In the genomic region with DNA sequence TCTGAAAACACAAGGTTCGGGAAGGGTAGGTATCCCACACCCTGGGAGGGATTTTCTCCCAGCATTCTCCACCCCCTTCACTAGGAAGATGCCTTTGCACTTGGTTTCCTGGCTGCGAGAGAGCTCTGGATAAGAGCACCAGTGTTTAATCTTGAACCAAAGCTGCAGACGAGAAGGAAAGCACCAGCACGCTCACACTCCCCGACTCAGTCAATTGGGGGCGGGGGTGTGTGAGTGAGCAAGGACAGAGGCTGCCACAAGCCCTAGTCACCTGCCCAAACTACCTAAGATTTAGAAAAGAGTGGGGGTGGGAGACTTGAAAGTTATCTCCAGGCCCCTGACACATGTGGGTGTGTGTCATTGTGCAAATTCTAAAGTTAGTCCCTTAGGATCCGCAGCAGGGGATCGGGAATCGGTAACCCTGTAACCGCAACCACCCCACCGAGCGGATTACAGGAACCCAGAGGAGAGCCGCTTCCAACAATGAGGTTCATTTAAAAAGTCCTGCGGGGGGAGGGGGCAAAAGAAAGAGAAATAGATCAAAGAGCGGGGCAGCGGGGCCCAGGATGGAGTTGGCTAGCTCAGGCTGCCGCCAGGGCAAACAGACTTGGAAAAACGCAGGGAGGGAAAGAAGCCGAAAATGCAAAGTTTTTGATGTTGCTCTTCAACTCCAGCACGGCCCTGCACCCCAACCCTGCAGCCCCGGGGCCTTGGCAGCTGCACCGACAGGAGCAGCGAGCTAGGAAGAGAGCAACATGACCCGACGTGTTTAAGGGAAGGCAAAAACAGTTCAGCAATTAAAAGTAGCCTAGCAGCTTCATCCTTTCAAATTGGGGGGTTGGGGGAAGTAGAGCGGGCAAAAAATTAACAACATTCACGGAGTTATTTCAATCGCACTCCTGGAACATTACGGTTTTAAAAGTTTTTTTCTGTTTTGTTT, we compare ENCODE assay signal across 8 mouse cellular contexts. TPM values are rescaled to one million over a fixed set of nuclear protein-coding genes. Genes with fewer than 3 reads are reported as not detected.
A peak's percentile ranks its signal among the peaks of the same experiment; 100 is the strongest.
DNase-seq lines count a peak whose midpoint lies in the region; ATAC-seq and TF ChIP-seq lines count a peak whose summit lies in the region.

No protein-coding gene starts in this region.

- H3K27ac ChIP-seq in layer of hippocampus, adult 2 months, result peak overlapping the region; percentile 91
- H3K27ac ChIP-seq in embryonic facial prominence, embryonic 10.5 days (replicated peaks), result peak overlapping the region; percentile 99
- peak overlapping the region; percentile 97 for H3K27ac ChIP-seq in heart, postnatal 0 days (ENCODE audit: low read depth)
- peak overlapping the region; percentile 92 for H3K27ac ChIP-seq in midbrain, embryonic 12.5 days (replicated peaks)

- TF ChIP-seq CTCF in layer of hippocampus, adult 2 months (conservative IDR thresholded peaks at IDR 0.05), result no peak
- TF ChIP-seq CTCF in heart, postnatal 0 days (IDR thresholded peaks at IDR 0.05; ENCODE audit: low read depth), result no peak

- WGBS in embryonic facial prominence, embryonic 10.5 days, result under 1% methylated on average over 29 of the region's 29 CpGs
- WGBS in heart, postnatal 0 days, result under 1% methylated on average over 29 of the region's 29 CpGs
- WGBS in midbrain, embryonic 12.5 days, result under 1% methylated on average over 29 of the region's 29 CpGs

- no peak for DNase-seq in layer of hippocampus, adult 2 months (ENCODE audit: low spot score in 2 of 2)
- no peak for DNase-seq in layer of hippocampus, adult 9-11 months
- peak; percentile 66 for DNase-seq in embryonic facial prominence, embryonic 10.5 days (ENCODE audit: low spot score)
- peak; percentile 81 for DNase-seq in heart, postnatal 0 days (ENCODE audit: low spot score)
- peak; percentile 50 to 72 for DNase-seq in kidney, postnatal 4 days
- DNase-seq in thymus, postnatal 25 days, result peak; percentile 62
- no peak for DNase-seq in urinary bladder, postnatal 14 days (ENCODE audit: low spot score)

- no peak for ATAC-seq in heart, postnatal 0 days (ENCODE audit: insufficient read depth, low read depth)
- ATAC-seq in midbrain, embryonic 12.5 days (ENCODE audit: low FRiP score, low read depth), result no peak

- H3K4me1 ChIP-seq in embryonic facial prominence, embryonic 10.5 days, result peaks cover 39% of the 10 kb centered on the region
- H3K4me1 ChIP-seq in heart, postnatal 0 days (ENCODE audit: control insufficient read depth, insufficient read depth), result peaks cover 10% of the 10 kb centered on the region; the same call in 1 of the 2 replicates
- peaks cover 29% of the 10 kb centered on the region for H3K4me1 ChIP-seq in midbrain, embryonic 12.5 days

- peak overlapping the region; percentile 96 for H3K9ac ChIP-seq in heart, postnatal 0 days (replicated peaks; ENCODE audit: low read depth, low read length)
- H3K9ac ChIP-seq in midbrain, embryonic 12.5 days (replicated peaks), result peak overlapping the region; percentile 92

- no peak for TF ChIP-seq EP300 in heart, postnatal 0 days (IDR thresholded peaks at IDR 0.05; ENCODE audit: low read depth)

- H3K27me3 ChIP-seq in embryonic facial prominence, embryonic 10.5 days (replicated peaks; ENCODE audit: low read depth, poor library complexity, severe bottlenecking), result no peaks in the 10 kb centered on the region
- no peaks in the 10 kb centered on the region for H3K27me3 ChIP-seq in heart, postnatal 0 days (ENCODE audit: control insufficient read depth, insufficient read depth, low read length)
- peaks cover 7% of the 10 kb centered on the region; the same call in 1 of the 2 replicates for H3K27me3 ChIP-seq in midbrain, embryonic 12.5 days

- peak overlapping the region; percentile 68 for H3K4me2 ChIP-seq in heart, postnatal 0 days (ENCODE audit: low read depth, low read length)
- H3K4me2 ChIP-seq in midbrain, embryonic 12.5 days (replicated peaks), result peak overlapping the region; percentile 87

- H3K36me3 ChIP-seq in embryonic facial prominence, embryonic 10.5 days (replicated peaks), result peaks cover 46% of the 10 kb centered on the region
- peaks cover 21% of the 10 kb centered on the region for H3K36me3 ChIP-seq in heart, postnatal 0 days (replicated peaks; ENCODE audit: control insufficient read depth, insufficient read depth, low read length)
- H3K36me3 ChIP-seq in midbrain, embryonic 12.5 days, result peaks cover 13% of the 10 kb centered on the region; the same call in 1 of the 2 replicates

- H3K9me3 ChIP-seq in embryonic facial prominence, embryonic 10.5 days, result no peaks in the 10 kb centered on the region
- no peaks in the 10 kb centered on the region for H3K9me3 ChIP-seq in heart, postnatal 0 days (replicated peaks; ENCODE audit: control insufficient read depth, low read length)
- no peaks in the 10 kb centered on the region for H3K9me3 ChIP-seq in midbrain, embryonic 12.5 days

- H3K4me3 ChIP-seq in layer of hippocampus, adult 2 months, result peak overlapping the region; percentile 56
- peak overlapping the region; percentile 86 for H3K4me3 ChIP-seq in embryonic facial prominence, embryonic 10.5 days
- H3K4me3 ChIP-seq in heart, postnatal 0 days (ENCODE audit: low read depth, low read length), result peak overlapping the region; percentile 96
- H3K4me3 ChIP-seq in midbrain, embryonic 12.5 days, result peak overlapping the region; percentile 72

RNA-seq across cellular contexts. Expression of a gene that starts 1.4 kb away (rescaled TPM):
- 10 to 100 TPM; 35.2 to 39.4 TPM for total RNA-seq in layer of hippocampus, adult 2 months (2021)
- 114 and 119 TPM in 2 replicates for polyA plus RNA-seq in embryonic facial prominence, embryonic 10.5 days (2016; fragmentation: Nextera tagmentation; extraction: Ambion mirVana)
- 80.6 and 85.1 TPM in 2 replicates for total RNA-seq in heart, postnatal 0 days (2014; rRNA removed; ENCODE audit: low replicate concordance)
- 60.3 and 69.6 TPM in 2 replicates for polyA plus RNA-seq in heart, postnatal 0 days (2015; fragmentation: Nextera tagmentation; extraction: Ambion mirVana)
- 91.2 and 98.0 TPM in 2 replicates for polyA plus RNA-seq in midbrain, embryonic 12.5 days (2016; fragmentation: Nextera tagmentation; extraction: Ambion mirVana)

Comparison
In these comparisons a context has a peak if more than half of its experiments do, and no peak if none do; other contexts are left out.
1. DNase-seq: peak in embryonic facial prominence, embryonic 10.5 days (single experiment), heart, postnatal 0 days (single experiment), kidney, postnatal 4 days (2 of 2) and thymus, postnatal 25 days (single experiment); none in layer of hippocampus, adult 2 months (0 of 2), layer of hippocampus, adult 9-11 months (single experiment) and urinary bladder, postnatal 14 days (single experiment).
2. Peak in every context shown above with its lines, with median percentiles within 50 percentile points of each other: H3K27ac ChIP-seq and H3K4me3 ChIP-seq.